Mouse (Mus musculus): ENCODE measurements at regions not wholly inside any gene's neighbourhood (a gene's known extent, or its start where the extent isn't known, plus 50 kb on each side); places are given as distances from the start of the nearest gene placed in this dataset.

DNA sequence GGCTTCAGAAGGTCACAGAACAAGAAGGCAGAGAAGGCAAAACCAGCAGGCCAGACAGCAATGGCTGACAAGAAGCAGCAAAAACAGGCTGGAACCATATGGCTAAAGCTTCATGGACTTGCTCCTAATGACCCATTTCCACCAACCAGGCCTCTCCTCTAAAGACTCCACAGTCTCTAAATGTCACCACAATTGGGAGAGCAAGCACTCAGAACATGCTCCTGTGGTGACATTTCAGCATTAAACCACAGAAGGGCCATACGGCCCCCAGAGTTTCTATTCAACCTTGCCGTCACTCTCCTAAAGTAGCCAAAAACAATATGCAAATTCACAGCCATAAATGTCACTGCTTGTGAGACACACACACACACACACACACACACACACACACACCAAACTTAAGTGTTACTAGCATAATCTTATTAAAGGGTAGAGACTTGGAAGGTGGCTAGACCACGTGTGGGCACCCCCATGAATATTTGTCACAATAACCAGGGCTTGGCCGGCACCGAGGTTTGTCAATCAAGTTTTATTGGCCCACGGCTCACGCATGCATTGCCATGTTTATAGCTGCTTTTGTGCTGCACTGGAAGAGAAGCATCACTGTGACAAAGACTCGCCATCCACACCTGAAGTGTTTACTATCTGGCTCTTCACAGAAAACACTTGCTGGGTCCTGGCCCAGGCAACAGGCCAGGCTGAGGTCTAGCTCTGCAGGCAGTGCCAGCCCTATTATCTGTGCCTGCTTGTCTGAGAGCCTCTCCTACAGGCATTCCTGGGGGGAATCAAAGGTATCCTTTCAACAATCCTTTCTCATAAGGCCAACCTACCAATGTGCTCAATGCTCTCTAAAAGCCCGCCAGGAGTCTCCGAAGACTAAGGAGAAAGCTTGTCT, 75.6 kb upstream of the Dap start:
- H3K27me3 ChIP-seq (replicated peaks; ENCODE audit: control insufficient read depth, insufficient read depth, low read length): no peaks in the 10 kb centered on the region
- no peak overlapping the region for H3K9ac ChIP-seq (ENCODE audit: low read depth, low read length)
- H3K4me3 ChIP-seq (ENCODE audit: low read depth, low read length): no peak overlapping the region
- H3K4me2 ChIP-seq (replicated peaks; ENCODE audit: low read depth): no peak overlapping the region
- H3K9me3 ChIP-seq (ENCODE audit: control insufficient read depth): no peaks in the 10 kb centered on the region
- no peaks in the 10 kb centered on the region for H3K36me3 ChIP-seq (ENCODE audit: control insufficient read depth, insufficient read depth)
- no peak for TF ChIP-seq CTCF (IDR thresholded peaks at IDR 0.05; ENCODE audit: low read depth)
- ATAC-seq: no peak
- H3K4me1 ChIP-seq (replicated peaks; ENCODE audit: control insufficient read depth, insufficient read depth, low read length): no peaks in the 10 kb centered on the region
- H3K27ac ChIP-seq (ENCODE audit: low read depth, low read length): no peak overlapping the region
- 84% methylated on average over 10 of the region's 10 CpGs for WGBS

DNA sequence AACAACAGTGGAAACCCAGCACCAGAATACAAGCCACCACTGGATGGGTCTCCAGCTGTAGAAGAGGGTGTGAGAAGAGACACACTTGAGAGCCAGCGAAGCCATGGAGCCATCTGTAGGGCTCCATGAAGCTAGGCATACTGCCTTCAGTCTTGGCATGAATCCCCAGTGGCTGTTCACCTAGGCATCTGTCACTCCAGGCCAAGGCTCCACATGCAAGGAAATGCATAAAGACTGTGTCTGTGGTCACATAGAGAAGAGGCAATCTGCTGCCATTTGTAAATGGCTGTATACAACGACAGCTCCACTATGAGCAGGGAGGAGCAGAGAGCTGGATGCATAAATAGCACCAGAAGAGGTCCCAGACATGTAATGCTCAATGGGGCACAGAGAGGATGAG, 74.3 kb upstream of the Dap start:
- Histone ChIP-seq H3K4me1 (replicated peaks; ENCODE audit: control insufficient read depth, insufficient read depth, low read length) (no peaks in the 10 kb centered on the region), H3K4me3 (ENCODE audit: low read depth, low read length) (no peak overlapping the region), H3K9ac (ENCODE audit: low read depth, low read length) (no peak overlapping the region), H3K27me3 (replicated peaks; ENCODE audit: control insufficient read depth, insufficient read depth, low read length) (no peaks in the 10 kb centered on the region), H3K36me3 (ENCODE audit: control insufficient read depth, insufficient read depth) (no peaks in the 10 kb centered on the region), H3K4me2 (replicated peaks; ENCODE audit: low read depth) (no peak overlapping the region), H3K9me3 (ENCODE audit: control insufficient read depth) (no peaks in the 10 kb centered on the region), H3K27ac (ENCODE audit: low read depth, low read length) (no peak overlapping the region)
- no peak for ATAC-seq
- no peak for TF ChIP-seq CTCF (IDR thresholded peaks at IDR 0.05; ENCODE audit: low read depth)
- WGBS: 80% methylated on average over 2 of the region's 2 CpGs

DNA sequence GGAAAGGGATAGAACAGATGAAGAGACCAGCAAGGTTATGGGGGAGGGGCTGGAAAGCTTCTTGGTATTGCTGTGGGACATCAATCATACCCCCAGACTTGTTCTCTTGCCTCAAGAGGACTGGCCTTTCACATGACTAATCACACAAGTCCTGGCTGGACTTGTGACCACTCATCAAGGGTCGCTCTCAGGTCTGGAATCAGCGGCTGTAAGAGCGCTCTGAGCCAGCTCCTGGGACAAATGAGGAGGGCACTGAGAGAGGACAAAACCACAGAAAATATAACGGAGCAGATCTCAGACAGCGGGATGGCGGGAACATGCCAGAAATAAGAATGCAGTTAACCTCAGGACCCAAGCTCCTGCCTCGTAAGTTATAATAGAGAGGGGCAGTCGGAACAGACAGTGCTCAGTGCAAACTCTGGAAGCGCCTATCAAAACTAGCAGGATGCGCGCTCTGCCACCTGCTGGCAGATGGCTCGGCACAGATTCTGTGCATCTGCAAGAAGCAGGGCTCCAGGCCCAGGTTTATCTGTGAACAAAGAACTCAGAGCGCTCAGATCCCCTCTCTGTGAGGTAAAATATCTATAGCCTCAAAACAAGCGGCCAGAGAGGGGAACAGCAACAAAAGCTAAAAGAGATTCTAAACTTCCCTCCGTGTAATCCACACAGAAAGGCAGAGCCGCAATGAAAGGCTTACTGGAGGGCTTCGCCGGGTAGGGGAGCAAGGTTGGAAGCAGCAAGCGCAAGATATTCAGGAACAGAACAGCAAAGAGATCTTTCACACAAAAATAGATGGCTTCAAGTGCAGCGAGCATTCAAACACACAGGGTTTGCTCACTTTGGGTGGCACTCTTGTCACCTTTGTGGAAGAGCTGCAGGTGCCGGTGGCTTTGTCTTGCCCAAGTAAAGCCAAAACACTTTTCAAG, 73.3 kb upstream of the Dap start:
- Histone ChIP-seq H3K27ac (ENCODE audit: low read depth, low read length) (no peak overlapping the region), H3K9me3 (ENCODE audit: control insufficient read depth) (no peaks in the 10 kb centered on the region), H3K4me1 (replicated peaks; ENCODE audit: control insufficient read depth, insufficient read depth, low read length) (no peaks in the 10 kb centered on the region), H3K9ac (ENCODE audit: low read depth, low read length) (no peak overlapping the region), H3K4me2 (replicated peaks; ENCODE audit: low read depth) (no peak overlapping the region), H3K4me3 (ENCODE audit: low read depth, low read length) (no peak overlapping the region), H3K36me3 (ENCODE audit: control insufficient read depth, insufficient read depth) (no peaks in the 10 kb centered on the region), H3K27me3 (replicated peaks; ENCODE audit: control insufficient read depth, insufficient read depth, low read length) (no peaks in the 10 kb centered on the region)
- ATAC-seq: no peak
- TF ChIP-seq CTCF (IDR thresholded peaks at IDR 0.05; ENCODE audit: low read depth): peak; percentile 73
- 45% methylated on average over 21 of the region's 21 CpGs for WGBS

DNA sequence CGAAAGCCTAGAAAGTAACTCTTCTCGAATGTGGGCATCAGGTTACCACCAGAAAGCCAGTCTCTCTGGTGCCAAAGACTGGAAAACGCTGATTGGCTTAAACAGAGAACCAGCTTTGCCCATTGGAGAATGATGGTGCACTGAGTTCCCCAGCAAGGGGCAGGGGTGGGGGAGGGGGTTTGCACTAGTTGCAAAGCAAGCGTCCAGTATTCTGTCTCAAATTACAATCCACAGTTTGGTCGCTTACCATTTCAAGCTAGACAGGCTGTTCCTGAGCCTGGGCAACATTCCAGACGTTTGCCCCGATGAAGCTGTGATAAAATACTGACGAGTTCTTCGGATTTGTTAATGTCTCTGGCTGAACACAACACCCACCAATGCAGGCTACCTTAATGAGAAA, 69.0 kb upstream of the Dap start:
- Histone ChIP-seq H3K27ac (ENCODE audit: low read depth, low read length) (no peak overlapping the region), H3K4me3 (ENCODE audit: low read depth, low read length) (no peak overlapping the region), H3K4me2 (replicated peaks; ENCODE audit: low read depth) (no peak overlapping the region), H3K27me3 (replicated peaks; ENCODE audit: control insufficient read depth, insufficient read depth, low read length) (no peaks in the 10 kb centered on the region), H3K36me3 (ENCODE audit: control insufficient read depth, insufficient read depth) (no peaks in the 10 kb centered on the region), H3K4me1 (replicated peaks; ENCODE audit: control insufficient read depth, insufficient read depth, low read length) (no peaks in the 10 kb centered on the region), H3K9ac (ENCODE audit: low read depth, low read length) (no peak overlapping the region), H3K9me3 (ENCODE audit: control insufficient read depth) (no peaks in the 10 kb centered on the region)
- no peak for TF ChIP-seq CTCF (IDR thresholded peaks at IDR 0.05; ENCODE audit: low read depth)
- WGBS: 51% methylated on average over 9 of the region's 9 CpGs
- no peak for ATAC-seq

DNA sequence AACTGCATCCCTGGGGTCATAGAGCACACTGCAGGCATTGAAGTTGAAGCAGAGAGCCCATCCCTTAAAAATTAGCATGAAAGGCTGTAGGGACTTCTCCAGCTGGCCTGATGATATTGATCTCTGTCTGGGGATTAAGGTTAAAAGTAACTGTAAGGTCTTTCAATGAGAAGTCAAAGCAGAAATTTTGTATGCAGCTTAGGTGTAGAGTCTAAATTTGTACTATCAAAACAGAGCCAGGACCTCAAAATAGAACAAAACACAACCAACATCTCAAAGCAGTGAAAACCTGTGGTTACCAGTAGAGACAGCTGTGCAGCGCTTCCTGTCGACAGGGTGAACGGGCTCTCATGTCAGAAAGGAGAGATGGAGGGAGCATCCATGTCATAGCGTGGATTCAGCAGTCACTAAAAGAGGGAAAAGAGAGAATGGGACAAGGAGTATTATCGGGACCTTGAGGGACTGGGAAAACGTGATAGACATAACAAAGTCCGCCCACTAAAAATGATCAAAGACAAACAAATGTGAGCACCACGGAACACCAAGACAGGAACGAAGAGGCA, 57.5 kb upstream of the Dap start:
- Histone ChIP-seq H3K4me1 (replicated peaks; ENCODE audit: control insufficient read depth, insufficient read depth, low read length) (no peaks in the 10 kb centered on the region), H3K9me3 (ENCODE audit: control insufficient read depth) (no peaks in the 10 kb centered on the region), H3K4me3 (ENCODE audit: low read depth, low read length) (no peak overlapping the region), H3K36me3 (ENCODE audit: control insufficient read depth, insufficient read depth) (no peaks in the 10 kb centered on the region), H3K27me3 (replicated peaks; ENCODE audit: control insufficient read depth, insufficient read depth, low read length) (no peaks in the 10 kb centered on the region), H3K9ac (ENCODE audit: low read depth, low read length) (no peak overlapping the region), H3K27ac (ENCODE audit: low read depth, low read length) (no peak overlapping the region), H3K4me2 (replicated peaks; ENCODE audit: low read depth) (no peak overlapping the region)
- WGBS: 68% methylated on average over 9 of the region's 9 CpGs
- TF ChIP-seq CTCF (IDR thresholded peaks at IDR 0.05; ENCODE audit: low read depth): no peak
- no peak for ATAC-seq

DNA sequence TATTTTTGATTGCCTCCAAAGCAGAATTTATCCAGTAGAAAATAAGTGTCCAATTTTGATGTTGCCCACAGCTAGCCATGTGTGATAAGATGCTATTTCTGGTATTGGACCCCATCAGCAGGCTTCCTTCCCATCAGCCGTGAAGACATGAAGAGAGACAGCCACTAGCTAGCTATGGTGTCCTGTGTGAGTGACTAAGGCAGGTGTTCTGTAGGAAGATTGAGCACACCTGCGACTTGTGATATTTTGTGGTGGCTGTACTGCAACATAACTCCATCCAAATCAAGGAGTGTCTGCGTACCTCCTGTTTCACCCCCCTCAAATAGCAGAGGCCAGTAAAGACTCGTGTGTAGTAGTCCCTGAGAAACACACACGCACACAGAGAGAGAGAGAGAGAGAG, 56.6 kb upstream of the Dap start:
- WGBS: 83% methylated on average over 5 of the region's 5 CpGs
- Histone ChIP-seq H3K27me3 (replicated peaks; ENCODE audit: control insufficient read depth, insufficient read depth, low read length) (no peaks in the 10 kb centered on the region), H3K4me2 (replicated peaks; ENCODE audit: low read depth) (no peak overlapping the region), H3K9me3 (ENCODE audit: control insufficient read depth) (no peaks in the 10 kb centered on the region), H3K36me3 (ENCODE audit: control insufficient read depth, insufficient read depth) (no peaks in the 10 kb centered on the region), H3K4me1 (replicated peaks; ENCODE audit: control insufficient read depth, insufficient read depth, low read length) (no peaks in the 10 kb centered on the region), H3K9ac (ENCODE audit: low read depth, low read length) (no peak overlapping the region), H3K27ac (ENCODE audit: low read depth, low read length) (no peak overlapping the region), H3K4me3 (ENCODE audit: low read depth, low read length) (no peak overlapping the region)
- no peak for TF ChIP-seq CTCF (IDR thresholded peaks at IDR 0.05; ENCODE audit: low read depth)
- no peak for ATAC-seq
